Mouse (Mus musculus): Measurements from ENCODE around the gene Egfl7. TPM values are rescaled to one million over a fixed set of nuclear protein-coding genes. Genes with fewer than 3 reads are reported as not detected.

The Egfl7 gene
- total RNA-seq, 2 experiments from 2014 or later = 68.0 to 81.4 TPM

DNA sequence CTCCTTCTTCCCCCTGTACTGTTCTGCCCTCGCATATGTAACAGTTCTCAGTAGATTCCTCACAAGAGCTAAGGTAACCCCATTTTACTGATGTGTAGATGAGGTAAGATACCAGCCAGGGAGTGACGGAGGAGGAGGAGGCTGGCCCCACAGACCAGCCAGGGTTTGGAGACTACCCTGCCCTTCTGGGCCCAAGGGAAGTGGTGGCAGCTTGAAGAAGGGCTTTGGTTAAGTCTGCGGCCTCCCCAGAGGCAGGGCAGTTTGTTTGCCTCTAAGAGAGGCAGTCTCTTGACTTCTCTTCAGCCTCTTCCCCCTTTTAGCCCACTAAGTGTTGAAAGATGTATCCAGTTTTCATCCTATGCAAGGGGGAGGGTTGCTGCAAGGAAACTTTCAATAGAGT, 26.8 kb downstream of the Egfl7 start:
- no peak for DNase-seq (ENCODE audit: low spot score in 2 of 2)
- intact Hi-C loops (cut with DNase I) = no loop called here

DNA sequence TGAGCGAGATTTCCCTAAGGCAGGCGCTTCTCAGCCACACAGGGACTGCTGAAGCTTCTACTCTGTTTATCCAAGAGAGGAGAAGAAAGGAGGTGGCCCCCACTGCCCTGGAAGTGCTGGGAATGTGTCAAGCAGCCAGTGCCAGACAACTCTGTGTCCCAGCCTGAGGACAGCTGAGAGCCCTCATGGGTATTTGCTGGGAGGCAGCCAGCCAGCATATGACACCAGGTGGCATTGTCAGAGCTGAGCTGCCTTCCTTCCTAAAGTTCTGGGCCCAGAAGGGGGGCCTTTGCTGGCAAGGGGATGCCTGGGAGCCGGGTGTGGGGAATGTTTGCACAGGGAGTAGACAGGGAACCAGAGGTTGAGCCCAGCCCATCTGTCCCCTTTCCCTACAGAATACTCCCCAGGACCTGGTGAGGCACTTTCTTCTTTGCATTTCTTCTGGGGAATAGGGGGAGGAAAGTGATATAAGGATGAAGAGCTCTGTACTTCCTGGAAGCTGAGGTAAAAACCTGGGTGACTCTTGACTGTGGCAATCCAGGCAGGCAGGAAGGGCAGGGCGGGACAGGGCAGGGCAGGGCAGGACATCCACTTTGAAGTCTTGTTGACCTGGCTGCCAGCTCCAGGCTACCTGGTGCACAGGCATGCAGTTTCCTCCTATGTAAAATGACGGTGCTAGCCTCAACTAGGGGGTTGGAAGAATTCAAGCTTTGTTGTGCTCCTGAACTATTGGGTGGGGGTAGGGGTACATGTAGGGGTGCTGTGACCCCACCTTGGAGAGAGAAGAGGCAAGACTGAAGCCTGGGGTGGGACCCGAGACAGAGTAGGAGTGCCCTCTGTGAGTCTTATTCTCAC, 27.5 kb downstream of the Egfl7 start:
- intact Hi-C loops (cut with DNase I) = no loop called here
- no peak for DNase-seq (ENCODE audit: low spot score in 2 of 2)

DNA sequence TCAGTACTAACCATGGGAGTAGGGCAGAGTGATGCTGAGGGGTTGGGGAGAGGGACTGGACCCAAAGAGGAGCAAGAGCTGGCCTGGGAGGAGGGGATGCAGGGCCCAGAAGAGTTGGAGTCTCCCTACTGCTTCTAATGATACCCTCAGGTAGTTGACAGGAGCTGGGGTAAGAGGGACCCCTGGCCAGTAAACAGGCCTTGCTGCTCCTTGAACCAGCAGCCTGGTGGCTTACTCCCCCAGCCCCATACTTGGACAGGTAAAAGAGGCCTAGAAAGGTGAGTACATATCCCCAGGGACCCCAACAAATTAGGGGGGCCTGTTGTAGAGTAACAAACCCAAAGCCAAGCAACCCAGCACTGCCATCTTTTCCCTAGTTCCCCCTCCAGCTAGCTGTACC, 29.0 kb downstream of the Egfl7 start:
- intact Hi-C loops (cut with DNase I) = no loop called here
- no peak for DNase-seq (ENCODE audit: low spot score in 2 of 2)

DNA sequence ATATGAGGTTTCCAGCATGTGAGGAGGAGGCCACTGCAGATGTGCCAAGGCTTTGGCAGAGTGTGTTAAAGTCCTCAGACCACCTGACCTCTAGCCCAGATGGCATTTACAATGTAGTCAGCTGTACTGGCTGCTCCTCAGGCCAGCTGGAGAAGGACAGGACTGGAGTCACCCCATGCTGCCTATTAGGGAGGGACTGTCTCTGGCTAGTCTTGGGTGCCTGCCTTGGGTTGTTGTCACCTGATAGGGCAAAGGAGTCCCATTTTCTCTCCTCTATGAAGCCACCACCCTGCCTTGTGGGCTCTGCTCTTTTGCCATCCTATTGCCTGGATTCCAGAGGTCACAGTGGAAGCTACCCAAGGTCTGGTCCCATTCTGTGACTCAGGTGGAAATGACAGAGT, 29.4 kb downstream of the Egfl7 start:
- intact Hi-C loops (cut with DNase I) = no loop called here
- DNase-seq (ENCODE audit: low spot score in 2 of 2) = no peak

DNA sequence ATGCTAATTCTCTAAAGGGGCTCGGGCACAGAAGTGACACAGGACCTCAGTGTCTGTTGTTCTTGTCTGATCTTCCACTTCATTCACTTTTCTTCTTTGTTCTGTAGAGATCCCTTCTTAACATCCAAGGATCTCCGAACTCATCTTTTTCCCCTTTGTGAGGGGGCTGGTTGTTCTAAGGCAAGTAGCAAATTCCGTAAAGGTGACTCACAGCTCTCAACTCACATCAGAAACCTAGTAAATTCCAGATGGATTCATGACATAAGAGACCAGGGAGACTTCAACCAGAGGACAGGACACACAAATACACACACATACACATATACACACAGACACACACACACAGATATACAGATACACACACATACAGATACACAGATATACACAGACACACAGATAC, 30.7 kb downstream of the Egfl7 start:
- intact Hi-C loops (cut with DNase I) = no loop called here
- DNase-seq (ENCODE audit: low spot score in 2 of 2) = no peak

DNA sequence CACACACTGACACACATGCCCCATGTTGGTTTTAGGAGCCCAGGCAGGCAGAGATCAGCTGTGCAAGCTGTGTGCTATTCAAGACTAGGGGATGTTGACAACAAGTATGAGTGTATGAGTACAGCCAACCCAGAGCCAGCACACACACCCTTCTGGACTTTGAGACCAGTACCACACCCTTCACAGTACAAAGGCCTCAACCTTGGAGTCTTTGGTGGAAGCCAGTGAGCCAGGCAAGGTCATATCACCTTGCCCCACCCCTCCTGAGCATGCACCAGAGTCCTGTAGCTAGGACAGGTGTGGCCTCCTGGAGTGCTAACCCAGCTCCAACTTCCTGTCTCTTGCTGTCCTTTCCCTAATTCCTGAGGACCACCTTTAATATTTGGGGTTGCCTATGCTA, 31.2 kb downstream of the Egfl7 start:
- no peak for DNase-seq (ENCODE audit: low spot score in 2 of 2)
- intact Hi-C loops (cut with DNase I) = no loop called here

DNA sequence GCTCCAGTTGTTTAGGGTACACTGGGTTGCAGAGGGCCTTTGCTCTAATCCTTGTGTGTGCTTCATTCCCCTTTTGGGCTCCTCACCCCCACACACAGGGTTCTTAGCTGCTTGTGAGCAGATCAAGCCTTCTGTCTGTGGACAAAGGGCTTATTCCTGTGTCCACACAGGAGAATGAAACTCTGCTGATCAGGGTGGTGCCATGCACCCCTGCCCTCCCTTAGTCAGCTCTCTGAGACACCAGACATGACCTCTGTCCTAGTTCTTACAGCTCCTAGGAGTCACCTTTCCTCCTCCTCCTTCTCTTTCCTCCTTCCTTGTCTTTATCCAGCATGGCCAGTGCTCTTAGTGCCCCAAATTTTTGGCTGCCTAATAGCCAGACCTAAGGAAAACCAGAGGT, 32.1 kb downstream of the Egfl7 start:
- no peak for DNase-seq (ENCODE audit: low spot score in 2 of 2)
- intact Hi-C loops (cut with DNase I) = no loop called here

DNA sequence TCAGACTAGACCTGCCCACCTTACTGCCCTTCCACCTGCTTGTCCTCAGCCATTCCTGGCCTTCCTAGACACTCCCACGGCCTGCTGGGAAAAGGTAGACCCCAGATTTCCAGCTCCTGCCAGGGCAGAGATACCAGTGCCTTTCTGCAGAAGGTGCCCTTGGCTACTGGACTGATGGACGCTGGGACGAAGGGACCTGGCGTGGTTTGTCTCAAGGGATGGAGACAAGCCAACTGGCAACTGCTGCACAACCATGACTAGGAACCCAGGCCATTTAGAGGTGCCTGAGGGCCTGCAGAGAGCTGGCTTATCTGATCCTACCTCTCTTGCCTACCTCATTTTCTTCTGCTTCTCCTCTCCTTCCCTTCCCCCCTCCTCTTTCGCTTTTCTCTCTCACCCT, 35.1 kb downstream of the Egfl7 start:
- no peak for DNase-seq (ENCODE audit: low spot score in 2 of 2)
- intact Hi-C loops (cut with DNase I) = no loop called here

DNA sequence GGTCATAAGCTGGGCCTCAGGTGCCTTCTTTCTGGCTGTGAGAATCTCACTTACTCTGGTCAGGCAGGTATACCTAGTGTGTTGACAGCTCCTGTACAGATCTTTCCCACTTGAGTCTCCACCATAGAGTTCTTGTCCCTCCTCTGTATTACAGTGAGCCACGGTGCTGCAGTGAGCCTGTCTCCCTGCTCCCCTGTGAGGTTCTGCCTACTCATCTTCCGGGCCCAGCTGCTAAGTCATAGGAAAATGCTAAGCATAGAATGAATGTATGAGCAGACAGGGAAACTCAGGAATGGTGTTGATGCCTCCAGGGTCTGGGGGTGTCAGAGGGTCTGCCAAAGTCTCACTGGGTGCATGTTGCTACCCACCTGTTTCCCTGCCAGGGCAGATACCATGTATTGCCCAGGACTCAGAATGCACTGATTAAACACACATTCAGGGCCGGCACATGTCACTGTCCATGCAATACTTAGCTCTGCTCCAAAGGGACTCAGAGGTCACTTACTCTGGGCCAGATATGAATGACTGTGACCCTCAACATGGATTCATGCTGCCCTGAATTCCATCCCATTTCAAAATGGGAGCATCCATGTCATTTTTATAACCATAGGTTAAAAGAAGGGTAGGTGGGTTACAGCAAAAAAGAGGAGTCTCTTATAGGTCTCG, 35.8 kb downstream of the Egfl7 start:
- intact Hi-C loops (cut with DNase I) = no loop called here
- DNase-seq (ENCODE audit: low spot score in 2 of 2) = peak in 1 of 2 experiments; percentile 60

DNA sequence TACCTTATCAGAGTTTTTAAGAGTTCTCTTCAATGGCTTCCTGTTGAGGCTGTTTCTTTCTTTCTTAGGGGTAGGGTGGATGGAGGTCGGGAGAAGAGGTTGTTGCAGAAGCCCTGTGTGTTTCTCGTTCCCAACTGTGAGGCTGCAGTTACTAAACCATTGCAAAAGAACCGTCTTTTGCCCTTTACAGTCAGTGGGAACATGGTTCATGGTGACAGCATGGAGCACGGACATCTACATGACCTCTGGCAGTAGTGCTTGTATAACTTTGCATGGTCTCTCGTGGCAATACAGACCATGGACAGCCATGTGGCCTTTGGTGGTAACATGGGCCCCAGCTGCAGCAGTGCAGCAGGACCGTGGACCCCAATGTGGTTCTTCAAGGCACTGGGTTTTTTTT, 37.5 kb downstream of the Egfl7 start:
- intact Hi-C loops (cut with DNase I) = no loop called here
- no peak for DNase-seq (ENCODE audit: low spot score in 2 of 2)

DNA sequence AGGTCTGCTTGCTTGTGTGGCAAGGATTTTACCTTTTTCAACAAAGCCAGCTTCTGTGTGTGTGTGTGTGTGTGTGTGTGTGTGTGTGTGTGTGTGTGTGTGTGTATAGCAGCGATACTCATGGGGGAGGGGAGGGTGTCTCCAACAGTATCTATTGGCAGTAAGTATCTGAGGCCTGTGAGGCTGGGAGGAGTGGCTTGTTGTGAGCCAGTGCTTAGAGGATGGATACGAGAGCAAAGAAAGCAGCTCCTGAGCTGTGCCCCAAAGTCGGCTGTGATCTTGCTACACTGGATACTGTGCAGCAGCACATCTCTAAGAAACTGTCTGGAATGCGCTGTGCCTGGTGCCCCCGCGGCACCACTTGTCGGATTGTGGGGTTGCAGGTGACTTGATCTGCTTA, 38.1 kb downstream of the Egfl7 start:
- intact Hi-C loops (cut with DNase I) = no loop called here
- DNase-seq (ENCODE audit: low spot score in 2 of 2) = no peak

DNA sequence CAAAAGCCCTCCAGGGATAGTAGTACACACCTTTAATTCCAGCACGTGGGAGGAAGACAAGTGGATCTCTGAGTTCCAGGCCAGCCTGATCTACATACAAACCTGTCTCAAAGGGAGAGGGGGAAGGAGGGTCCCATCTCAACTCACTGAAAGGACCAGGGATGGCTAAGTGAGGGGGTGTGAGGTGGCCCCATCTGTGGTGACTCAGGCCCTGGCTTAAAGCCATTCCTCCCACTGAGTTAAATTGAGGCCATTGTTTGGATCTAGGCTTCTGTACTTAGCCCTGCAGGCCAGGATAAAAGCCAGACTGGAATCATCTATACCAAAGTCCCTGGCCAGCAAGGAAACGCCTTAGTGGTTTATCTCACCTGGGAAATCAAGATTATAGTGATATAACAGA, 41.4 kb downstream of the Egfl7 start:
- no peak for DNase-seq (ENCODE audit: low spot score in 2 of 2)
- intact Hi-C loops (cut with DNase I) = no loop called here

DNA sequence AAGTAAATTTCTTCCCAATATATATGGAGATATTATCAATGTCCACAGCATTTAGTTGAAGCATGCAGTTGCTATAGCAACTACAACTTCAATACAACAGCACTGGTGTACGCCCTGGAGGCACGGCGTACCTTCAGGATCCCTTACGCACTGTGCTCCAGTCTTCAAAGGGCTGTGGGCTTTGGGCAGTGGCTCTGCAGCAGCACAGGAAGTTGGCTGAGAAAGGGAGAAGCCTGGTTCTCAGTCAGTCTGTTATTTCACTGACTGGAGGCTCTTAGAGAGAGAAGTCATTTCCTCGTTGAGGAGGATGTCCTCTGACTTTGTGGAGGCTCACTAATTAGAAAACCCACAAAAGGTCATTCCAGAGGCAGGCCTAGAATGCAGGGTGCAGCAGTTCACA, 43.2 kb downstream of the Egfl7 start:
- intact Hi-C loops (cut with DNase I) = no loop called here
- no peak for DNase-seq (ENCODE audit: low spot score in 2 of 2)

DNA sequence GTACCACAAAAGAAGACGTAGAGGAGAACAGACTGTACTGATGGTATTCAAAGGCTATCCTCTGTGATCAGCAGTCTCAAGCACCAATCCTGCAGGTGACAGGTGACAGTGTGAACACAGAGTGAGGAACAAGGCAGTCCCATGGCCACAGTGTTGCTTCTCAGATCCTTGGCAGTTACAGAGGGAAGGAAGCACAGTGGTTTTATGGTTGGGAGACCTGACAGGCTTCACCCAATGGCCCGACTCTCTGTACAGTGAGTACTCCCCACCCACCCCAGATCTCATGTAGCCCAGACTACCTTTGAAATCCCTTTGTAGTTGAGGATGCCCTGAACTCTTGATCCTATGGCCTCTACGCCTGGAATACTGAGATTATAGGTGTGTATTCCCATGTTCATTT, 45.6 kb downstream of the Egfl7 start:
- intact Hi-C loops (cut with DNase I) = loop anchor here (5.0 kb wide), 1 partner anchor 178 kb away; the partner anchor contains the start of gene Sec16a
- no peak for DNase-seq (ENCODE audit: low spot score in 2 of 2)

DNA sequence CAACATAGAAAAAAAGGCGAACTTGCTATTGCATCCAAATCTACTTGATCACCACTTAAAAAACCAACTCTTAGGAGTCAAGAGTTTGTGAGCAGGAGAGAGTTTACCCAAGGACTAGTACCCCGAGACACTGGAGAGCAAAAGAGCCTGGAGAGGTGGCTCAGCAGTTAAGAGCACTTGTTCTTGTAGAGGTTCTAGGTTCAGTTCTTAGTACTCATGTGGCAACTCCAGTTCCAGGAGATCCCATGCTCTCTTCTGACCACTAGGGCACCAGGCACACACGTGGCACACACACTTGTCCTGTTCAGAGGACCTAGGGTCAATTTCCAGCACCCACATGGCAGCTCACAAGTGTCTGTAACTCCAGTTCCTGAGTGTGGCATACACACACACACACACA, 46.3 kb downstream of the Egfl7 start:
- DNase-seq (ENCODE audit: low spot score in 2 of 2) = no peak
- intact Hi-C loops (cut with DNase I) = loop anchor here (5.0 kb wide), 1 partner anchor 179 kb away; the partner anchor contains the start of gene Sec16a

DNA sequence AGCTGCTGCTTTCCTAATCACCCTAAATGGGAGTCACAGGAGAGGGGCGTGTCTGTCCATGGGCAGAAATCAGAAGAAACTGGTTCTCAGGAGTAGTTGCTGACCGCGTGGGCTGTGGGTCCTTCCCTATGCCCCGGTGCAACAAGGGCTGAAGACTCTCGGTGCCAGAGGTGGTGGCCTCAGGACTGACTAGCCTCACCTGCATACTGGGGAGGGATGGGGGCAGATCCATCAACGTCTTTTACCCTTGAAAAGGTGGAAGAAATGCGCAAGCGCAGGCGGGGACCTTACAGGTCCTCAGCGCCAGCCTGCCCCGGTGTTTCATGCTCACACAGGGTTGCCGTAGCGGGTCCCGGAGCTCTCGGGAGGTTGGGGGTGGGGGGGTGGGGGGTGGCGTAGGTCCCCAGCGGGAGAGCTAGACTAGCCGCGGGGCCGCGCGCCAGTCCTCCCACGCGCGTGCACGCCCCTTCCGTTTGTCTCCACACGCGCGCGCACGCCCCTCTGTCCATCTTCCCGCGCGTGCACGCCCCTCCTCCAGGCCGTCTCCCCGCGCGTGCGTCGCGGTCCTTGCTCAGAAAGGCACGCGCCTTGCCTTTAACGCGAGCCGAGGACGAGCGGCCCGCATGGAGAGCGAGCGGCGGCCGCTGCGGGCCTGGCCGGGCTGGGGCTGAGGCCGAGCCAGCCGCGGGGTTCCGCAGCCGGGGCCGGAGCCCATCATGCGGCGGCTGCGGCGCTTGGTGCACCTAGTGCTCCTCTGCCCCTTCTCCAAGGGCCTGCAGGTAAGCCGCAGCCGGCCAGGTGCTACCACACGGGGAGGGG, 48.3 kb downstream of the Egfl7 start, which contains the start of gene Fam69b:
Fam69b (plus strand) TSS at position 537 of the 819 bp plus-strand sequence.
- DNase-seq (ENCODE audit: low spot score in 2 of 2) = peak; percentile 91 to 92
- intact Hi-C loops (cut with DNase I) = loop anchor here (5.0 kb wide), 1 partner anchor 181 kb away; the partner anchor contains the start of gene Sec16a

DNA sequence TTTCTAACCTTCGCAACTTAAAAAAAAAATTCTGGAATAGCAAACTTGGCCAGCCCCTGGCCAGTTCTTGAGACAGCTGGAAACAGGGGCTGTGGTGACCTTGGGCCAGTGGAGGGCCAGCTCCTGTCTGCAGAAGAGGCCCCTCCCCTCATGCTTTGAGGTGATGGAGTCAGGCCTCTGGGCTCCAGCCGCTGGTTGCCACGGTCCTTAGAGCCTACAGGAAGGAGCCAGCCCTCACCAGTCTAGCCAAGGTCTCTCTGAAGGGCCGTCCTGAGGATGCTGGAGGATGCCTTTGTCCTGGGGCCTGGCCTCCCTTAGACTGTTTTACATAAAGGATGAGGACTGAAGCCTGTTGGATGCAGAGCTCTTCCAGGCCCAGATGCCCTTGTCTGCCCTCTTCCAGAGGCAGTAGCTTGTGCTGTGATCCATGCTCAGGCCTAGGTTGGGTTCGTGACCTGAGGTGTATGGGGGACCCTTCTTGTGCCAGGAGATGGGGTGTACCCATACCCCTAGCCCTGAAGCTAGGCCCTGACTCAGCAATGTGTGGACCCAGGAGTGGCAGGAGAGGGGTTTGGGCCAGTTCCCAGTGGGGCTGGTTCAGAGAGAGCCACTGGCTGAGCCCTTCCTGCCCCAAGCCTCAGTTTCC, 49.1 kb downstream of the Egfl7 start:
- DNase-seq (ENCODE audit: low spot score in 2 of 2) = peak in 1 of 2 experiments; percentile 13
- intact Hi-C loops (cut with DNase I) = loop anchor here (5.0 kb wide), 1 partner anchor 182 kb away; the partner anchor contains the start of gene Sec16a

DNA sequence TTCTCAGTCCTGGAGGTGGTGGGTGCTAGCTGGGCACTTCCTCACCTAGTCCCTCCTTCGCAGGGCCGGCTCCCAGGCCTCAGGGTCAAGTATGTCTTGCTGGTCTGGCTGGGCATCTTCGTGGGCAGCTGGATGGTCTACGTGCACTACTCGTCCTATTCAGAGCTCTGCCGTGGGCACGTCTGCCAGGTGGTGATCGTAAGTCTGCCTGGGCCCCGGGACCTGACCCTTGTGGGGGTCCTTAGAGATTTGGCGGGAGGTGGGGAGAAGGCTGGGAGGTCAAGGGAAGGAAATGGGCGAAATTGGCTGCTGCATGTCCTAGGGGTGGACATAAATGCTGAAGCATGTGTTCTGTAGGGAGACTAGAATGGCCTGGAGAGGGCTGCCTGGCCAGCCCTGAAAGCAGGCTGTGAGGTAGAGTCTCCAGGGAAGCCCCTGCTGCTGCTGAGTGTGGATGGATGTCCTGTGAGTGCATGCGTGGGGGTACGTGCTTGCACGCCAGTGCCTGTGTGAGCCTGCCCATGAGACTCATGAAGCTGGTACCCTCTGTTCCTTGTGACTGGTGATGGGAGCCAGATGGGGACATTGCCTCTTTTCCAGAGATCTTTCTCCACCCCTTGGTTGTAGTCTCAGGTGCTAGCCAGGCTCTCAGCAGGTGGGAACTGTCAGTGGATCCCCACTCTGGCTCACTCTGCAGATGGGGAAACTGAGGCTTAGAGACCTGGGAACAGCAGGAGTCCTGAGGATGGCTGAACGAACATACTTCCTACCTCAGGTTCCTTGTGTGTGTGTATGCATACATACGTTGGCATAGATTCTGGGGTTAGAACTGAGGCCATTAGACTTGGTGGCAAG, 53.0 kb downstream of the Egfl7 start:
- intact Hi-C loops (cut with DNase I) = loop anchor here (10.0 kb wide), 1 partner anchor 392 kb away; the partner anchor contains the start of gene Slc2a6
- no peak for DNase-seq (ENCODE audit: low spot score in 2 of 2)

Measured in left cerebral cortex, postnatal 25 days (tissue).